Mouse (Mus musculus): ENCODE measurements around the gene Dtx2. TPM values are rescaled to one million over a fixed set of nuclear protein-coding genes. Genes with fewer than 3 reads are reported as not detected.

Gene Dtx2
- polyA plus RNA-seq, 1 experiment from 2014 or later: 6.9 TPM

GRCm38 (mm10) chr5:135975893-135976668, 18.5 kb upstream of the Dtx2 start:
- H3K9ac ChIP-seq: no peak overlapping the region
- H3K9me3 ChIP-seq (replicated peaks): no peaks in the 10 kb centered on the region
- no peaks in the 10 kb centered on the region for H3K27me3 ChIP-seq
- peak; percentile 48 for ATAC-seq (ENCODE audit: insufficient read depth)
- peaks cover 8% of the 10 kb centered on the region for H3K4me1 ChIP-seq (replicated peaks)
- H3K27ac ChIP-seq (replicated peaks): peak overlapping the region; percentile 53
- no peaks in the 10 kb centered on the region for H3K36me3 ChIP-seq (replicated peaks)
- no peak overlapping the region for H3K4me3 ChIP-seq (replicated peaks)
- no peak overlapping the region for H3K4me2 ChIP-seq
- 77% methylated on average over 8 of the region's 8 CpGs for WGBS (ENCODE audit: insufficient replicate concordance)

GRCm38 (mm10) chr5:135979381-135979780, 15.2 kb upstream of the Dtx2 start:
- H3K4me3 ChIP-seq (replicated peaks): no peak overlapping the region
- 0 out of 2 replicates have a peak, but pooled peaks cover 4% of the 10 kb centered on the region for H3K27me3 ChIP-seq
- H3K9me3 ChIP-seq (replicated peaks): no peaks in the 10 kb centered on the region
- WGBS (ENCODE audit: insufficient replicate concordance): 53% methylated on average over 5 of the region's 5 CpGs
- no peak for ATAC-seq (ENCODE audit: insufficient read depth)
- H3K9ac ChIP-seq: no peak overlapping the region
- H3K27ac ChIP-seq (replicated peaks): no peak overlapping the region
- no peaks in the 10 kb centered on the region for H3K36me3 ChIP-seq (replicated peaks)
- no peak overlapping the region for H3K4me2 ChIP-seq
- peaks cover 8% of the 10 kb centered on the region for H3K4me1 ChIP-seq (replicated peaks)

GRCm38 (mm10) chr5:135979904-135980303, 14.7 kb upstream of the Dtx2 start, which contains the start of gene Zp3:
Gene Zp3, plus strand, starts transcription at chr5:135980099.
- WGBS (ENCODE audit: insufficient replicate concordance): 41% methylated on average over 8 of the region's 8 CpGs
- Histone ChIP-seq H3K4me3 (replicated peaks) (no peak within 1 kb of the TSS), H3K27me3 (0 out of 2 replicates have a peak, but pooled peaks cover 4% of the 10 kb centered on the region), H3K9ac (no peak within 1 kb of the TSS), H3K36me3 (replicated peaks) (no peaks in the 10 kb centered on the region), H3K27ac (replicated peaks) (no peak within 1 kb of the TSS), H3K4me2 (no peak within 1 kb of the TSS), H3K9me3 (replicated peaks) (no peaks in the 10 kb centered on the region), H3K4me1 (replicated peaks) (peaks cover 8% of the 10 kb centered on the region)
- ATAC-seq (ENCODE audit: insufficient read depth): no peak

DNA sequence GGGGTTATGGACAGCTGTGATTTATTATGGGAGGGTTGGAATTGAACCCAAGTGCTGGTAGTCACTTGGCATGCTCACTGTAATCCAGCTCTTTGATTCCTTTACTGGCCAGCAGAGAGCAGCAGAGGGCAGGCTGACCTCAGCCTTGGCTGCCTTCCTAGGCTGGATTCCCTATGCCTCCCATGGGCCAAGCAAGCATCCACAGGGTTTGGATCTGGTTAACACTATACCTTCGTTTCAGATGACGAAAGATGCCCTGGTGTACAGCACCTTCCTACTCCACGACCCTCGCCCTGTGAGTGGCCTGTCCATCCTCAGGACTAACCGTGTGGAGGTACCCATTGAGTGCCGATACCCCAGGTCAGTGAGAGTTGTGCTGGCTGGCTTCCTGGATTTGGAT, 12.2 kb upstream of the Dtx2 start:
- no peaks in the 10 kb centered on the region for H3K9me3 ChIP-seq (replicated peaks)
- H3K4me1 ChIP-seq (replicated peaks): no peaks in the 10 kb centered on the region
- H3K9ac ChIP-seq: no peak overlapping the region
- no peak overlapping the region for H3K4me2 ChIP-seq
- ATAC-seq (ENCODE audit: insufficient read depth): no peak
- H3K4me3 ChIP-seq (replicated peaks): no peak overlapping the region
- H3K27ac ChIP-seq (replicated peaks): no peak overlapping the region
- no peaks in the 10 kb centered on the region for H3K36me3 ChIP-seq (replicated peaks)
- WGBS (ENCODE audit: insufficient replicate concordance): 46% methylated on average over 6 of the region's 6 CpGs
- 0 out of 2 replicates have a peak, but pooled peaks cover 4% of the 10 kb centered on the region for H3K27me3 ChIP-seq

- no peak overlapping the region for H3K4me3 ChIP-seq (replicated peaks)
- ATAC-seq (ENCODE audit: insufficient read depth): no peak
- no peak overlapping the region for H3K9ac ChIP-seq
- no peak overlapping the region for H3K4me2 ChIP-seq
- 0 out of 2 replicates have a peak, but pooled peaks cover 4% of the 10 kb centered on the region for H3K27me3 ChIP-seq
- WGBS (ENCODE audit: insufficient replicate concordance): 56% methylated on average over 6 of the region's 6 CpGs
- no peak overlapping the region for H3K27ac ChIP-seq (replicated peaks)
- no peaks in the 10 kb centered on the region for H3K4me1 ChIP-seq (replicated peaks)
- no peaks in the 10 kb centered on the region for H3K36me3 ChIP-seq (replicated peaks)
- no peaks in the 10 kb centered on the region for H3K9me3 ChIP-seq (replicated peaks)
These were observed 10.0 kb upstream of the Dtx2 start for GRCm38 (mm10) chr5:135984546-135985044.

GRCm38 (mm10) chr5:135987248-135987647, 7.4 kb upstream of the Dtx2 start:
- H3K9me3 ChIP-seq (replicated peaks): no peaks in the 10 kb centered on the region
- H3K27ac ChIP-seq (replicated peaks): no peak overlapping the region
- no peak overlapping the region for H3K4me2 ChIP-seq
- H3K4me1 ChIP-seq (replicated peaks): no peaks in the 10 kb centered on the region
- WGBS (ENCODE audit: insufficient replicate concordance): 51% methylated on average over 11 of the region's 11 CpGs
- H3K27me3 ChIP-seq: 0 out of 2 replicates have a peak, but pooled peaks cover 4% of the 10 kb centered on the region
- no peaks in the 10 kb centered on the region for H3K36me3 ChIP-seq (replicated peaks)
- H3K4me3 ChIP-seq (replicated peaks): no peak overlapping the region
- H3K9ac ChIP-seq: no peak overlapping the region
- ATAC-seq (ENCODE audit: insufficient read depth): no peak

DNA sequence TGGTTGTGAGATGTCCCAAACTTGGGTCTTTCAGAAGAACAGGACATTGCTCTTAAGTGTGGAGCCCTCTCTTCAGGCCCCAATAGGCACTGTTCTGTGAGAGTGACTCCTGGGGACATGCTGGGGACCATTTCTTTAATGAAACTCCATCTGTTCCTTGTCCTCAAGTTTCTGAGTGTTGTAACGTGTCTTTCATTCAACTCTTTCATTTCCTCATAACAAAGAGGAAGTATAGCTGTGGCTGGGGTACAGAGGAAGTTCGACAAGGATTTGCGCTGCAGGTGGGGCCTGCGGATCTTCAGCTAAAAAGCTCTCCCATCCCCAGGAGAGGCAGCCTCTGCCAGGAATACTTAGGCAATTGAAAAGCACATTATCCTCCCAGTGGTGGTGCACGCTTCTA, 4.0 kb upstream of the Dtx2 start:
- Histone ChIP-seq H3K9me3 (replicated peaks) (no peaks in the 10 kb centered on the region), H3K36me3 (replicated peaks) (no peaks in the 10 kb centered on the region), H3K4me2 (no peak overlapping the region), H3K27ac (replicated peaks) (no peak overlapping the region), H3K4me3 (replicated peaks) (no peak overlapping the region), H3K9ac (no peak overlapping the region), H3K4me1 (replicated peaks) (peaks cover 6% of the 10 kb centered on the region), H3K27me3 (no peaks in the 10 kb centered on the region)
- ATAC-seq (ENCODE audit: insufficient read depth): no peak
- WGBS (ENCODE audit: insufficient replicate concordance): 24% methylated on average over 5 of the region's 5 CpGs

DNA sequence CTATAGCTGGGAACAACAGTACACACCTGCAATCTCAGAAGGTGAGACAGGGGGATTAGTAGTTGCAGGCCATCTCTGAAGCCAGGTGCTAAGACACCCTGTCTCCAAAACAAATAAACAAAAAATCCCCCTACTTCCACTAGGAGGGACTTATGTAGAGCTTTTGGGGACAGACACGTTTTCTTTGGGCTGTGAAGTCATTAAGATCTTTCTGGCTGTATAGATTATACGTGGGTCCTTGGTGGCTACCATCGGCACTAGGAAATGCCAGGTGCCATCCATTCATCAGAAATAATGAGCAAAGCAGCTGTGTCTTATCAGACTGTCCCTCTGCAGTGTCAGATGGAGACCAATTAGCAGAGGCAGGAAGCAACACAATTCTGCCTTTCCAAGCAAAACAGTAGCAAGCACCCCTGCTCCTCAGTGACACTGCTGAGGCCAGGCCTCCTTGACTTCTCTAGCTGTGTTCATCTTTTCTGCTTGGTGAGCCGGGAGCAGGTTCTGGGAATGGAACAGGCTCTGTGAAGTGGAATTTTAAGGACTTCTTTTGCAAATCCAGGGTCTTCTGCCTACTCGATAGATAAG, 1.1 kb upstream of the Dtx2 start:
- no peak for ATAC-seq (ENCODE audit: insufficient read depth)

DNA sequence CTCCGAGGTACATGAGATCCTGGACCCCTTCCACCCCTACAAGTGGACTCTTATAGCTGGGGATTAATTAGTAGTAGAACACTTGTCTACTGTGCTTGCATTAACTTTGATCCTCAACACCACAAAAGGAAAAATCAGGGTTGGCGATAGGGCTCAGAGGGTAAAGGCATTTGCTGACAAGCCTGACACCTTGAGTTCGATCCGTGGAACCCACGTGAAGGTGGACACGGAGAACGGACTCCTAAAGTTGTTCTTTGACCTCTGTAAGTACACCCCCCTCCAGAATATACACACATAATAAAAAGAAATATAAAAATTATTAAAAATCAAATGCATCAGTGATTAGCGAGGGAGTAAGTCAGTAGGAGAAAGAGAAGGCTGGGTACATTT, 270 bp upstream of the Dtx2 start:
- Histone ChIP-seq H3K9me3 (replicated peaks) (no peaks in the 10 kb centered on the region), H3K27me3 (no peaks in the 10 kb centered on the region), H3K36me3 (replicated peaks) (peaks cover 17% of the 10 kb centered on the region), H3K4me3 (replicated peaks) (peak overlapping the region; percentile 70), H3K9ac (no peak overlapping the region), H3K4me1 (replicated peaks) (peaks cover 13% of the 10 kb centered on the region), H3K4me2 (peak overlapping the region; percentile 95), H3K27ac (replicated peaks) (no peak overlapping the region)
- ATAC-seq (ENCODE audit: insufficient read depth): no peak
- WGBS (ENCODE audit: insufficient replicate concordance): 66% methylated on average over 8 of the region's 8 CpGs

More for the DNA sequence above, 1.1 kb upstream of the Dtx2 start:
- Histone ChIP-seq H3K4me3 (replicated peaks) (no peak overlapping the region), H3K27me3 (no peaks in the 10 kb centered on the region), H3K27ac (replicated peaks) (no peak overlapping the region), H3K4me2 (no peak overlapping the region), H3K36me3 (replicated peaks) (peaks cover 9% of the 10 kb centered on the region; the same call in 1 of the 2 replicates), H3K4me1 (replicated peaks) (peaks cover 13% of the 10 kb centered on the region), H3K9ac (no peak overlapping the region), H3K9me3 (replicated peaks) (no peaks in the 10 kb centered on the region)
- WGBS (ENCODE audit: insufficient replicate concordance): 56% methylated on average over 5 of the region's 5 CpGs

DNA sequence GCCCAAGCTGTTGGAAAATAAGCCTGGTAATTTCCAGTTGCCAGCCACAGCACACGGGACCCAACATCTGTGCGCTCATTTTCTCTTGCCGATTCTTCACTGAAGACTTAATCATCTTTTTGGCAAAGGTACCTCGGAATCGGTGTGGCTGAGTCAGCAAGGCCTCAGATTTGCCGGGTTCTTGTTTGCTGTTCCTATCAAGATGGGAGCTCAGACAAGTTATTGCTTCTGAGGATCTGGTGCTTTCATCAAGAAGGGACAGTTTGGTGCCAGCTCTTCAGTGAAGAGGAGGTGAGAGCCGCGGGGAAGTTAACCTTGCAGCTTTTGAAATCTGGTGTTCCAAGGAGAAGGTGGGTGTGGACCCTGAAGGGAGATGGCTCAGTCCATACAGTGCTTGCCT, 1.6 kb downstream of the Dtx2 start:
- H3K4me1 ChIP-seq (replicated peaks): peaks cover 13% of the 10 kb centered on the region
- H3K9me3 ChIP-seq (replicated peaks): no peaks in the 10 kb centered on the region
- no peak overlapping the region for H3K4me3 ChIP-seq (replicated peaks)
- no peak for ATAC-seq (ENCODE audit: insufficient read depth)
- WGBS (ENCODE audit: insufficient replicate concordance): 80% methylated on average over 8 of the region's 8 CpGs
- H3K27me3 ChIP-seq: no peaks in the 10 kb centered on the region
- no peak overlapping the region for H3K9ac ChIP-seq
- peaks cover 21% of the 10 kb centered on the region for H3K36me3 ChIP-seq (replicated peaks)
- no peak overlapping the region; the same call in 1 of the 2 replicates for H3K4me2 ChIP-seq
- H3K27ac ChIP-seq (replicated peaks): no peak overlapping the region

- Histone ChIP-seq H3K4me2 (no peak overlapping the region), H3K27ac (replicated peaks) (no peak overlapping the region), H3K9me3 (replicated peaks) (no peaks in the 10 kb centered on the region), H3K9ac (no peak overlapping the region), H3K4me1 (replicated peaks) (peaks cover 5% of the 10 kb centered on the region; the same call in 1 of the 2 replicates), H3K36me3 (replicated peaks) (peaks cover 21% of the 10 kb centered on the region), H3K27me3 (no peaks in the 10 kb centered on the region), H3K4me3 (replicated peaks) (no peak overlapping the region)
- no peak for ATAC-seq (ENCODE audit: insufficient read depth)
- WGBS (ENCODE audit: insufficient replicate concordance): 65% methylated on average over 6 of the region's 6 CpGs
These were observed 6.6 kb downstream of the Dtx2 start for GRCm38 (mm10) chr5:136001222-136001621.
